Mouse (Mus musculus) erythroblast, embryonic 14.5 days (primary cell): ENCODE measurements around the gene Dgcr8.

ENCODE experiments used
- GATA1 ChIP-seq: IDR thresholded peaks from 2 replicates; pipeline ENCODE4 v1.6.1; 2012; ENCODE audit warnings: low read length, inconsistent platforms, mixed read lengths
- TAL1 ChIP-seq: IDR thresholded peaks from 3 replicates; pipeline ENCODE4 v1.6.1; 2012; ENCODE audit warnings: low read length, inconsistent platforms, mixed read lengths

DNA sequence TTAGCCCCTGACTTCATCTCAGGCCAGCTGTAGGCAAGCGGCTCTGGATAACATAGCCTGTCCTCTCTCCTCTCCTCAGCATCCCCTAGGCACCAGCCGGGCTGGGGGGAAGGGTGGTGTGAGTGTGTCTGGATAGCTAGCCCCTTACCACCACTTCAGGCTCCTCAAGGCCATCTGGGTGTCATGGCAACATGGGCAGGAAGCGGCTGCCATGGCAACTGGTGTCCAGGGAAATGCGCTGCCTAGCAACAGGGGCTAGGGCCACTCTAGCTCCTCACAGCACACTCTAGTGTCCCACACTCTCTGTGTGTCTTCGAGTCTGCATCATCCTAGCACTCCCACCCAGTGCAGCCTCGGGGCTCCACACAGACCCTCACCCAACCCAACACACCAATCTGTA lies 75.4 kb downstream of the Dgcr8 start:
- no peak for TF ChIP-seq TAL1
- no peak for TF ChIP-seq GATA1
